Mouse (Mus musculus) left cerebral cortex, postnatal 10 days (tissue): ENCODE measurements around the gene Ubr4. TPM values are rescaled to one million over a fixed set of nuclear protein-coding genes. Genes with fewer than 3 reads are reported as not detected.

Experiments used
- DNase-seq, 2 experiments: peaks; one replicate each; pipeline ENCODE4 v3.0.0; 2021 to 2022; ENCODE audit warnings: low spot score in 2 of 2, mixed read lengths in 1 of 2; ENCODE audit errors: extremely low spot score in 1 of 2
- intact Hi-C: fragments of 180-260 bp; cut with DNase I; formaldehyde crosslinking; loops from one replicate; pipeline ENCODE4 v1.15.1; 2025
- total RNA-seq, 2 experiments: library from RNA; stranded (reverse); gene quantifications; 2 replicates each; pipeline ENCODE4 v1.2.3; 2021

Ubr4 gene
- total RNA-seq, 2 experiments from 2014 or later: 161 to 165 TPM

GRCm38 (mm10) chr4:139459970-139460369, 107.6 kb downstream of the Ubr4 start:
- intact Hi-C loops: loop anchor here (5.0 kb wide), 1 partner anchor 38 kb away; no protein-coding TSS in a partner anchor
- no peak for DNase-seq

- intact Hi-C loops: no loop called here
- DNase-seq: no peak
These were observed 111.8 kb downstream of the Ubr4 start for GRCm38 (mm10) chr4:139464163-139464562.

GRCm38 (mm10) chr4:139466541-139466940, 114.1 kb downstream of the Ubr4 start:
- intact Hi-C loops: loop anchor here (5.0 kb wide), 1 partner anchor 34 kb away; no protein-coding TSS in a partner anchor
- no peak for DNase-seq

GRCm38 (mm10) chr4:139470198-139470597, 117.8 kb downstream of the Ubr4 start:
- intact Hi-C loops: loop anchor here (5.0 kb wide), 1 partner anchor 142 kb away; no protein-coding TSS in a partner anchor
- peak; percentile 75 to 82 for DNase-seq

- peak; percentile 56 to 67 for DNase-seq
- intact Hi-C loops: loop anchor here (5.0 kb wide), 1 partner anchor 160 kb away; no protein-coding TSS in a partner anchor
These were observed 124.5 kb downstream of the Ubr4 start for GRCm38 (mm10) chr4:139476663-139477625.

GRCm38 (mm10) chr4:139477983-139478382, 125.6 kb downstream of the Ubr4 start:
- DNase-seq: no peak
- intact Hi-C loops: loop anchor here (5.0 kb wide), 1 partner anchor 159 kb away; no protein-coding TSS in a partner anchor

GRCm38 (mm10) chr4:139479176-139479575, 126.8 kb downstream of the Ubr4 start:
- intact Hi-C loops: loop anchor here (5.0 kb wide), 1 partner anchor 158 kb away; no protein-coding TSS in a partner anchor

GRCm38 (mm10) chr4:139481400-139481799, 129.0 kb downstream of the Ubr4 start:
- no peak for DNase-seq
- intact Hi-C loops: no loop called here

More at GRCm38 (mm10) chr4:139479176-139479575, 126.8 kb downstream of the Ubr4 start:
- DNase-seq: no peak

- no peak for DNase-seq
- intact Hi-C loops: no loop called here
These were observed 131.2 kb downstream of the Ubr4 start for GRCm38 (mm10) chr4:139483461-139484105.

- DNase-seq: no peak
- intact Hi-C loops: no loop called here
These were observed 132.1 kb downstream of the Ubr4 start for GRCm38 (mm10) chr4:139484496-139484895.

GRCm38 (mm10) chr4:139487085-139487484, 134.7 kb downstream of the Ubr4 start:
- intact Hi-C loops: no loop called here
- no peak for DNase-seq

GRCm38 (mm10) chr4:139488325-139488724, 135.9 kb downstream of the Ubr4 start:
- intact Hi-C loops: no loop called here

GRCm38 (mm10) chr4:139489946-139490345, 137.5 kb downstream of the Ubr4 start:
- peak; percentile 33 to 36 for DNase-seq

More at GRCm38 (mm10) chr4:139488325-139488724, 135.9 kb downstream of the Ubr4 start:
- no peak for DNase-seq

GRCm38 (mm10) chr4:139490413-139491055, 138.1 kb downstream of the Ubr4 start:
- peak in 1 of 2 experiments; percentile 80 for DNase-seq

More at GRCm38 (mm10) chr4:139489946-139490345, 137.5 kb downstream of the Ubr4 start:
- intact Hi-C loops: loop anchor here (10.0 kb wide), 1 partner anchor 365 kb away; no protein-coding TSS in a partner anchor

GRCm38 (mm10) chr4:139491541-139492170, 139.2 kb downstream of the Ubr4 start:
- intact Hi-C loops: loop anchor here (10.0 kb wide), 1 partner anchor 363 kb away; no protein-coding TSS in a partner anchor
- DNase-seq: no peak

More at GRCm38 (mm10) chr4:139490413-139491055, 138.1 kb downstream of the Ubr4 start:
- intact Hi-C loops: loop anchor here (10.0 kb wide), 1 partner anchor 364 kb away; no protein-coding TSS in a partner anchor

- intact Hi-C loops: loop anchor here (10.0 kb wide), 1 partner anchor 362 kb away; no protein-coding TSS in a partner anchor
These were observed 139.9 kb downstream of the Ubr4 start for GRCm38 (mm10) chr4:139492258-139492833.

GRCm38 (mm10) chr4:139493227-139494025, 141.0 kb downstream of the Ubr4 start:
- no peak for DNase-seq
- intact Hi-C loops: loop anchor here (10.0 kb wide), 1 partner anchor 361 kb away; no protein-coding TSS in a partner anchor

More at GRCm38 (mm10) chr4:139492258-139492833, 139.9 kb downstream of the Ubr4 start:
- peak in 1 of 2 experiments; percentile 12 for DNase-seq
